Mouse (Mus musculus) cerebellum, adult 2 months (tissue): ENCODE measurements at regions not wholly inside any gene's neighbourhood (a gene's known extent, or its start where the extent isn't known, plus 50 kb on each side); places are given as distances from the start of the nearest gene placed in this dataset.

ENCODE experiments used
- DNase-seq, 2 experiments: peaks; one replicate each; pipeline ENCODE4 v3.0.0; 2021
- H3K27ac ChIP-seq: fragments of 200-500 bp; 2 replicates; pipeline ENCODE4 v1.5.1; 2012; ENCODE audit warnings: low read length, control low read depth, inconsistent platforms; ENCODE audit not compliant: insufficient read depth
- H3K27me3 ChIP-seq: fragments of 200-500 bp; 2 replicates; pipeline ENCODE4 v1.6.1; 2012; ENCODE audit warnings: inconsistent platforms, mild to moderate bottlenecking, low read length, moderate library complexity; ENCODE audit not compliant: control insufficient read depth, insufficient read depth
- H3K4me1 ChIP-seq: fragments of 200-500 bp; 2 replicates; pipeline ENCODE4 v1.6.1; 2011; ENCODE audit warnings: low read length; ENCODE audit not compliant: control insufficient read depth, insufficient read depth
- H3K4me3 ChIP-seq: fragments of 200-500 bp; replicated peaks from 2 replicates; pipeline ENCODE3; 2011; ENCODE audit warnings: mild to moderate bottlenecking, low read depth, low read length, control low read depth; ENCODE audit not compliant: insufficient read depth
- CTCF ChIP-seq: fragments of 200-500 bp; IDR thresholded peaks from 2 replicates; pipeline ENCODE4 v1.5.1; 2011; ENCODE audit warnings: low read depth, mild to moderate bottlenecking, control low read depth, low read length, moderate library complexity, borderline replicate concordance; ENCODE audit not compliant: insufficient read depth
- POLR2A ChIP-seq: fragments of 200-500 bp; IDR thresholded peaks from 2 replicates; pipeline ENCODE4 v1.6.1; 2011; ENCODE audit warnings: low read length, control low read depth, borderline replicate concordance; ENCODE audit not compliant: insufficient read depth
- WGBS: fragments of 180-500 bp; shearing (Covaris S2); methylation state at CpG from one replicate; pipeline ENCODE4 v1.1.7; 2018; 5-methylcytosine and 5-hydroxymethylcytosine counted together

DNA sequence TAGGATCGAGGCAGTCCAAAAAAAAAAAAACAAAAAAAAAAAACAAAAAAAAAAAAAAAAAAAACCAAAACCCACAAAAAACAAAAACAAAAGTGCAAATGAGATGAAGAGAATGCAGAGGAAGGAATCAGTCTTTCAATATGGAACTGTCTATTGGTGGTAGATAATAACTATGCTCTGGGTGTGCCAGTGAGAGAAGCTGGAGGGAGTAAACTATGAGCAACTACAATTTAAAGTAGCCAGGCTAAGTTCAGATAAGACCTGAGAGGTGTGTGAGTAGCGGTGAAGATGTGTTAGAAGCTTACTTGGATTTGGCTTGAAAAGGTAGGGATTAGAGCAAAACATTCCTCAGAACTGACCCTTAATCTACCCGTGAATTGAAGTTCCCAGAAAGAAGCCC is 200.1 kb upstream of the Egfl6 start:
- Histone ChIP-seq H3K27me3 (no peaks in the 10 kb centered on the region), H3K27ac (no peak overlapping the region), H3K4me1 (no peaks in the 10 kb centered on the region), H3K4me3 (no peak overlapping the region)
- no peak for TF ChIP-seq CTCF
- no peak for TF ChIP-seq POLR2A
- DNase-seq, result no peak
- WGBS, result 63% methylated on average over 3 of the region's 3 CpGs

DNA sequence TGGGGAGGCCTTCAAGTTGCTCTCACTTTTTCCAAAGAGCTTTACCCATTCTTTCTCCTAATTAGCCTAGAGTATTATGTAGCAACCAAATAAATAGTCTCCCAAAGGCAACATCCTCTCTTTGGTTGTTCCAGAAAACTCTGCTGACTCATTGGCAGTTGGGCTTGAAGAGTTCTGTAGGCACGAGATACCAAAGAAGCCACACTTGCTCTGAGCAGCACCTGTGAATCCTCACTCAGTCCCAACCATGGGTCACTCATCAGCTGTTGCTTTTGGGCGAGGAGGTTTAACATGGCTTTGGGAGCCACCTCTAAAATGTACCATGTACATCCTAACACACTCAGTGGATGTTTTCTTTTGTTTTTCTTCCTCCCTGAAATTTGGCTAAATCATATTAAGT is 197.9 kb upstream of the Egfl6 start:
- WGBS, result 82% methylated on average over 2 of the region's 2 CpGs
- TF ChIP-seq POLR2A (no peak), CTCF (no peak)

DNA sequence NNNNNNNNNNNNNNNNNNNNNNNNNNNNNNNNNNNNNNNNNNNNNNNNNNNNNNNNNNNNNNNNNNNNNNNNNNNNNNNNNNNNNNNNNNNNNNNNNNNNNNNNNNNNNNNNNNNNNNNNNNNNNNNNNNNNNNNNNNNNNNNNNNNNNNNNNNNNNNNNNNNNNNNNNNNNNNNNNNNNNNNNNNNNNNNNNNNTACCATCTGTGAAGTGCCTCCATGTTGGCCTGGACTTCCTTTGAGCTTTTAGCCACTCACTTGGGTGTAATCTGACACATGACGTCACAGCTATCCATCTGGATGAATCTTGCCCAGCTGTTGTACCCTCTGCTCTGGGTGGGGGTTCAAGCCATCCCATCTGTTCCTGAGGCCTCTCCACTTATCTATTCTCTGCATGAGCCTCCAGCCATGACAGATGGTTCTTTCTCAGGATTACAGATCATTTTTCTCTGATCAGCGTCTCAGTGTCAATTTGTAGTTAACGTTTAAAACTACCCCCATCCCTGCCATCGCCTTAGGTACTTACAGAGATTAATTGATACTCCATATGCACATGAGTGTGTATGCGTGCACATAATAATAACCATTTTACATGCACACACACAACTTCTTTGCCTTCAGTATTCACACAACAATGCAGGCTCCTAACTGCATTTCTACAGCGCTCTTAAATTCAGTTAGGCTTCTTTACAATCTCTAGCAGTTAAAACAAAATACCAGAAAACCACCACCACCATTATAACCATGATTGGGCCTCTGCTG is 194.0 kb upstream of the Egfl6 start:
- no peak for DNase-seq
- no peak overlapping the region for H3K27ac ChIP-seq
- WGBS, result 41% methylated on average over 6 of the region's 6 CpGs

More for the DNA sequence above, 197.9 kb upstream of the Egfl6 start:
- Histone ChIP-seq H3K4me1 (no peaks in the 10 kb centered on the region), H3K4me3 (no peak overlapping the region), H3K27ac (no peak overlapping the region), H3K27me3 (no peaks in the 10 kb centered on the region)
- no peak for DNase-seq

DNA sequence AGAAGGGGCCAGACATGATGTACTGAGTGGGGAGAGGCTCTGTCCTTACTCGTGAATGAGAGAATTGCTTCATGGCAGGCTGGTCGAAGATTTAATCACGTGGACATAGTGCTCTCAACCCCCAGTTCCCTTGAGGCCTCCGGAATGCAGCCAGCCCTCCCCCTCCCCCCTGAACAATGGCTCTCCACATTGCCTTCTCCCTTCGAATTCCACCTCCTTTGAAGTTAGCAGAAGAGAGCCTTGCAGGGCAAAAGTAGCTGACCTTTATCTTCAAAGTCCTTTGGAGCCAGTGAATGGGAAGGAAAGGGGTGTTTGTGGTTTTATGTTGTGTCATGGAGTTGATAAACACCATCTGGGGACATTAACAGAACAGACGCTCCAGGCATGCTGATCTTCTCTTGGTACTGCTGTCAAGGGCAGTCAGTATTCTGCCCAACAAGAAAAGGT is 187.9 kb upstream of the Egfl6 start:
- H3K4me1 ChIP-seq, result no peaks in the 10 kb centered on the region
- no peaks in the 10 kb centered on the region for H3K27me3 ChIP-seq
- no peak for DNase-seq
- 15% methylated on average over 6 of the region's 6 CpGs for WGBS
- TF ChIP-seq CTCF, result no peak
- TF ChIP-seq POLR2A, result no peak
- H3K27ac ChIP-seq, result no peak overlapping the region
- H3K4me3 ChIP-seq, result no peak overlapping the region

More for the DNA sequence above, 194.0 kb upstream of the Egfl6 start:
- Histone ChIP-seq H3K27me3 (no peaks in the 10 kb centered on the region), H3K4me3 (no peak overlapping the region), H3K4me1 (no peaks in the 10 kb centered on the region)
- TF ChIP-seq POLR2A (no peak), CTCF (no peak)

DNA sequence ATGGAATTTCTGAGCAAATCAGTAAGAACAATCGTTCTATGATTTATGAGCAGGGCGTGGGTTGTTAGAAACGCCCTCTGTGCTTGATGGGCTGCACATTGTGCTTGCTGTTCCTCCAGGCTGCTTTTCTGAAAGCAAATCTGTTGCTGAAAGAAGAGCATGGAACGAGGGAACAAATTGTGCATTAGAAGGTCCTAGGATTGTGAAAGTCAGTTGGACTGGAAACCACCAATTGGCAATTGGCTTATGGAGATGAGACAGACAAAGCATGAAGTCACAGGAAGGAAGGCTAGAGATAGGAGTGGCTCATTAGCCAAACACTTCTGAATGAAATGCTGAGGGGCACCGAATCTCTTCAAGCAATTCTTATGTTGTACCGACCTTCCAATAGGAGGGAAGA is 181.5 kb upstream of the Egfl6 start:
- TF ChIP-seq POLR2A (no peak), CTCF (no peak)
- WGBS, result 82% methylated on average over 6 of the region's 6 CpGs
- DNase-seq, result no peak
- H3K4me3 ChIP-seq, result no peak overlapping the region
- no peaks in the 10 kb centered on the region for H3K27me3 ChIP-seq
- H3K27ac ChIP-seq, result no peak overlapping the region
- H3K4me1 ChIP-seq, result no peaks in the 10 kb centered on the region

DNA sequence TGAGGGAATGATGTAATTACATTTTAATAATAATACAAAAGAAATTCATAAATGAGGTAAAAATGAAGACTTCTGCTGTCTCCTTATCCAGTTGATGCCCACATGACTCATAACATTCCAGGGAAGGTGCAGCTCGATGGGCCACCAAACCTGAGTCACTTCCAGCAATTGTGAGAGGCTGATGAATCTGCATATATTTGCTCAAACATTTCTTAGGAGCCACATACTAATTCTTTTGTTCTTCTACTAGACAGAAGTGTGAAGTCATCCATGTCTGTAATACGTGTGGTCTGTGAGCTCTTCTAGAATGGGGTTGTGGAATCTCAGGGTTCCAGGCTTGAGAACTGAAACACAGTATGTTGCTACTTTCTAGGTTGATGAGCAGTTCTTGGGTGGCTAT is 180.1 kb upstream of the Egfl6 start:
- 75% methylated on average over 2 of the region's 2 CpGs for WGBS

DNA sequence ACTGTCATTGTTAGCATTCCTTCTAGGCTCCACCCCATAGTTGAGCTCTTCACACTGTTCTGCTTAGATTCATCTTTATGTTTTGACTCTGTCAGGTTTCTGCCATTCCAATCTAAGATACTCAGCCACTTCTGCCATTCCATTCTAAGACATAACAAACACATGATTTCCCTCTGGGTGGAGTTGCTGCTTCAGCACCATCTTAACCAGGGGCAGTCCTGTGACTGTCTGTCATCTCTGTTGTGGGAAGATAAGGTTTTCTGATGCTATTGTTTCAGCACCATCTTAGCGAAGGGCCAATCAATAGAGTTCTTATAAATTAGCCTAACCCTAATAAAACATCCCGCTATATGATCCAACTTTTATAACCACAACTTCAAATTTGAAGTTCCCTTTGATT is 176.6 kb upstream of the Egfl6 start:
- WGBS, result 94% methylated on average over 2 of the region's 2 CpGs
- H3K27ac ChIP-seq, result no peak overlapping the region
- H3K4me3 ChIP-seq, result no peak overlapping the region
- TF ChIP-seq CTCF (no peak), POLR2A (no peak)
- no peaks in the 10 kb centered on the region for H3K4me1 ChIP-seq
- H3K27me3 ChIP-seq, result no peaks in the 10 kb centered on the region
- DNase-seq, result no peak

More for the DNA sequence above, 180.1 kb upstream of the Egfl6 start:
- H3K27ac ChIP-seq, result no peak overlapping the region
- no peaks in the 10 kb centered on the region for H3K4me1 ChIP-seq
- DNase-seq, result no peak
- H3K27me3 ChIP-seq, result no peaks in the 10 kb centered on the region
- H3K4me3 ChIP-seq, result no peak overlapping the region
- TF ChIP-seq POLR2A (no peak), CTCF (no peak)

DNA sequence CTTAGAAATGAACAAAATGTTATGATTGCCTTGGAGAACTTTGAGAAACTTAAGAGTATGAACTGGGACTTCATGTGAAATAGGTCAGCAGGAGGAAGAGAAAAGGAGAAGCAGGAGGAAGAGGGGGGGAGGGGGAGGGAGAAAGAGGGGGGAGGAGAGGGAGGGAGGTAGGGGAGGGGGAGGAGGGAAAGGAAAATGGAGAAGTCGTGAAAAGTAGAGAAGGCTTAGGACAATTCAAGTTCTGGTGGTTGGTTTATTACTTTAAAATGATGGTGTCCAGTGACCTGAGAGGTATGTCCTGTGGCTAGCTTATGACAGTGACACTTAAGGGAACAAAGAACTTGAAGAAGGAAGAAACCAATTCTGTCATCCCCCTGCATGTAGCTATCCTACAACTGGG is 171.6 kb upstream of the Egfl6 start:
- H3K27ac ChIP-seq, result no peak overlapping the region

More for the DNA sequence above, 171.6 kb upstream of the Egfl6 start:
- Histone ChIP-seq H3K27me3 (no peaks in the 10 kb centered on the region), H3K4me3 (no peak overlapping the region), H3K4me1 (no peaks in the 10 kb centered on the region)
- WGBS, result 75% methylated on average over 1 of the region's 1 CpGs
- no peak for DNase-seq
- TF ChIP-seq POLR2A (no peak), CTCF (no peak)
